Mouse (Mus musculus) fibroblast of lung, adult 2 months (primary cell): Measurements from ENCODE around the gene Them7.

Experiments
- DNase-seq: peaks from one replicate; pipeline ENCODE4 v3.0.0-alpha.2; 2011; ENCODE audit warnings: low read depth

Them7 gene

GRCm38 (mm10) chr2:105235380-105236115 lies 11.4 kb downstream of the Them7 start:
- no peak for DNase-seq

GRCm38 (mm10) chr2:105237424-105237823 lies 13.3 kb downstream of the Them7 start:
- no peak for DNase-seq

GRCm38 (mm10) chr2:105237841-105238240 lies 13.7 kb downstream of the Them7 start:
- no peak for DNase-seq

GRCm38 (mm10) chr2:105238775-105239174 lies 14.7 kb downstream of the Them7 start:
- DNase-seq, result no peak

GRCm38 (mm10) chr2:105240631-105241030 lies 16.5 kb downstream of the Them7 start:
- DNase-seq, result no peak

DNA sequence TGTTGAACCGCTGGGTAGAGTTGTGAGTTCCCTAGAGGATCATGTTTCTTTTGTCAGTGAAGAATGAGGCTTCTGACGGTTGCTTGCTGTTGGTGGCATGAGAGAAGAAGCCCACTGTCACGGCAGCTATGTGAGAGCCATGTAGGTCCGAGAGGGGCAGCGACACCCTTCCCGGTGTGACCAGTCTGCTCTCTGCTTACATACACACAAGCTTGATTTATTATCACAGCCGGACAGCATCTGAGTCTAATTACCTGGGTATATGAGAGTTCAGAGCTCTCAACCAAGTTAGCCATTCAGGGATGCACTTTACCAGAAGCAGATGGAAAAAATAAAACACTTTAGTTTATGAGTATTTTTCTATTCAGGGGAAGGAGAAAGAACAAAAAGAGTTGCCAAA lies 18.8 kb downstream of the Them7 start:
- no peak for DNase-seq

DNA sequence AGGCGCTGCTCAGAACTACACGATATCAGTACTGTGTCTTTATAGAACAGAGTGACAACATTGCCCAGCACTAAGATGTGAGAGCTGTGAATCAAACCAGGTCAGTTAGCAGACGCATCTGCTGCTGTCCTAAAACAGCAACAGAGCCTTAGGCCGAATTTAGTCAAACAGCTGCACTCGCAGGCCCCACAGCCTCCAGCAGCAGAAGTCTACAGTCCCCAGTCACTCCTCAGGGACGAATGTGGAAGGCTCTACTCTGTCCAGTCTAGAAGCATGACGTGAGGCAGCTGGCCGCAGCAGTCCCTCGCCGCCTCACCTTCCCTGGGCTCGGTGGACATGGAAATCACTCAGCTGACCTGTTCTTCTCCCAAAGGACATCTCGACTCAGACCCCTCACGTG lies 20.6 kb downstream of the Them7 start:
- DNase-seq, result no peak

DNA sequence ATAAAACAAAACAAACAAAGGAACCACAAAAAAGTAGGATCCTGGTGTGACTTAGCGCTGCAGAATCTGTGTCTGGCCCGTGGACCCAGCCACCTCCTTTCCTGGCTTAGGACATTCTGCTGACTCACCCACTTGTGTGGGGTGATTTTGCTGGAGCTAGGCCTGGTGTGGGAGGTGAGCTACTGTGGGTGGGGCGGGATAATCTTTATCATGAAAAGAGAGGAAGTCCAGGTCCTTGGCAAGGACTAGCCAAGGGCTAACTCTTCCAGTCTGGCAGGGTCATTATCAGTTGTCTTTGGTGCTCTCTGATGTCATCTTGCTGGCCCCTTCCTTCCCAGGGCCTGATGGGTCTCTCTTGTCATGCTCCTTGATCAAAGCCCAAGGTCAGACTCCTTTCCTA lies 27.9 kb downstream of the Them7 start:
- DNase-seq, result no peak

- DNase-seq, result no peak
These were observed 28.7 kb downstream of the Them7 start for GRCm38 (mm10) chr2:105252824-105253223.

DNA sequence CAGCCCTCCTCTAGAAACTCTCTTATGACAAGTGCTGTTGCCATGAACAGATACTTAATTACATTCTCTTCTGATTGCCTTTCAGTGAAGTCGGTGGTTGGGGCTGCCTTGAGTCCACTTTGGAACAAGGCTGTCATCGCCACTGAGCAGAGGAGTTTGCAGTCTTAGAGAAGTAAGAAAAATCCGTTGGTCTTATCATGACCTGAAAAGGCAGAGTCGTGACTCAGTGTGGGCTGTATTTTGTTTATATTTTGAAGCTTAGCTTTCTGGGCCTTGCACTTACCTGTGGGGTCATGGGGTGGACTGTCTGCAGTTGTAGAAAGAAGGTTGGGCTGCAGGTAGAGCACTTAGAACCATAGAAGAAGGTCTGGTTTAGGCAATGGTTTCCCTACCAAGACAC lies 31.3 kb downstream of the Them7 start:
- no peak for DNase-seq

- DNase-seq, result no peak
These were observed 32.4 kb downstream of the Them7 start for GRCm38 (mm10) chr2:105256427-105257071.

- DNase-seq, result no peak
These were observed 33.3 kb downstream of the Them7 start for GRCm38 (mm10) chr2:105257376-105257775.

- no peak for DNase-seq
These were observed 37.2 kb downstream of the Them7 start for GRCm38 (mm10) chr2:105261335-105261734.

- DNase-seq, result no peak
These were observed 39.1 kb downstream of the Them7 start for GRCm38 (mm10) chr2:105263219-105263618.

DNA sequence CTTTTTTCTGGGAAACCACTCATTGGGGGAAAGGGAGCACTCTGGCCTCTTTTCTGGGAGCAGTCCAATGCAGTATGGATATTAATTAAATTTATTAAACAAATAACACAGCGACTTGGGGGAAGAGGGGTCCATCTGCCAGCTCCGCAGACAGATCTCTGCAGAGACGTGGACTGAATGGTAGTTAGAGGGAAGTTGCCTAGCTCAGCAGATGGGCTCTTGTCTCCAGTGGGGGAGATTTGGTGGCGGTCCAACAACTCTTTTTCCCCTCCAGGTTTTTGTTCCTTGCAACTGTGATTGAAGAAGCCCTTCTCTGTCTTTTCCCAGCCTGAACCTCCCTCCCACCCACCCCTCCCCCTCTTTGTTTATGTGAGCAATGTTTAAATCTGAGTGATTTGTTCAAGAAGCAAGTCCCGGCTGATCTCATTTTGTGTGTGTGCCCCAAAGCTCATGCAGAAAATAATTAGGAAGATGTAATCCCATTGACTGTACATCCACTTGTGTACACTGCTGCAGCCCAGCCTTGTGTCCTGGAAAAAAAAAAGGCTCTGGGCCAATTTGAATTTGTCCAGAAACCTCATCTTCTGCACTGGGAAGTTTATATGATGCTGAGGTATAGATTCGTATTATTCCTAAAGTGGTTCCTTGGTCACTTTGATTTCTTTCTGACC lies 58.4 kb downstream of the Them7 start:
- no peak for DNase-seq

- no peak for DNase-seq
These were observed 59.7 kb downstream of the Them7 start for GRCm38 (mm10) chr2:105283811-105284210.

- DNase-seq, result no peak
These were observed 60.7 kb downstream of the Them7 start for GRCm38 (mm10) chr2:105284855-105285254.

DNA sequence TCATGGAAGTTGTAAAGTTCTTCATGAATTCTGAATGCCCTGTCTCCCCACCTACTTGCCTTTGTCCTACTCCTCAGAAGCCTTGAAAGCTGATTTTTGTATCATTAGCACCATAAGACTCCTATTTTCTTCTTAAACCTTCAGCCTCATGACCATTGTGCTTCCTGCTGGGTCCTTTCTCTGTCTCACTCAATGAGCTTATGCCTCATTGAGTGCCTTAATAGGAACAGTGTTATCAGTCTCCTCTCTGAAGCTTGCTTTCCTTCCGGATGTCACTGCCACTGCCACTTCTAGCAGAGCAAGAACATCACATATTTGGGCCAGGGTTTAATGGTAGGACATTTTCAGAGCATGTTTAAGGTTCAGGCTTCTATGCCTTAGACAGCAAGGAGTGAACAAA lies 71.7 kb downstream of the Them7 start:
- no peak for DNase-seq

DNA sequence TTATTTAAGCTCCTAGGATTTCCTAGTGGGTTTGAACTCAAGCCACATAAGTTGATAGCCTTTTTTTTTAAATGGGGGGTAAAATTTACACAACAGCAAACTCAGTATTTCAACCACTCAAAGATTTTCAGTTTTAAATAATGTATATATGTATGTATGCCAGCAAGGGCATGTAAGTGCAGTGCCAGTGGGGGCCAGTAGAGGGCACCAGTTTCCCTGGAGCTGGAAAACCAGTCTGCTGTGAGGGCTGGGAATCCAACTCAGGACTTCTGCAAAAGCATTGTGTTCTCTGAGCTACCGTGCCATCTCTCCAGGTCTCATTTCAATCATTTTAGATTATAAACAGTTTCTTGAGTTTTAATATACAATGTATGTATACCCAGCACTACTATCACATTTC lies 74.8 kb downstream of the Them7 start:
- DNase-seq, result no peak

DNA sequence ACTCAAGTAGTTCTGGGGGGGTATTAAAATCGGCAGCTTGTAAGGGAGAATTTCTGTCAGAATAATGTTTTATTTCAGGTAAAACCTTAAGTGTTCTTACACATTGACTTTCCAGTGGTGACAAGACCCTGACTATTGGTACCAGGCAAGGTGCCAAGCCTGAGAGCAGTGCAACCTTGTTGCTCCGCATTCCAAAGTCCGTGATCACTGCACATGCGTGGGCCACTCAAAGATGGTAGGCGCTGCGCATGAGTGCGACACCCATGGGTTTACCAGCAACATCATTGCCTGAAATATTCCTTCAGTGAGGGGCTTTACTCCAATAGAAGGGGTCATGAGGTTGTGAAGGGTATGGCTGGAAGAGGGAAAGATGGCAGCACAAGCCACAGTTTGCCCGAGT lies 77.0 kb downstream of the Them7 start:
- DNase-seq, result no peak

- DNase-seq, result no peak
These were observed 77.4 kb downstream of the Them7 start for GRCm38 (mm10) chr2:105301531-105301930.

DNA sequence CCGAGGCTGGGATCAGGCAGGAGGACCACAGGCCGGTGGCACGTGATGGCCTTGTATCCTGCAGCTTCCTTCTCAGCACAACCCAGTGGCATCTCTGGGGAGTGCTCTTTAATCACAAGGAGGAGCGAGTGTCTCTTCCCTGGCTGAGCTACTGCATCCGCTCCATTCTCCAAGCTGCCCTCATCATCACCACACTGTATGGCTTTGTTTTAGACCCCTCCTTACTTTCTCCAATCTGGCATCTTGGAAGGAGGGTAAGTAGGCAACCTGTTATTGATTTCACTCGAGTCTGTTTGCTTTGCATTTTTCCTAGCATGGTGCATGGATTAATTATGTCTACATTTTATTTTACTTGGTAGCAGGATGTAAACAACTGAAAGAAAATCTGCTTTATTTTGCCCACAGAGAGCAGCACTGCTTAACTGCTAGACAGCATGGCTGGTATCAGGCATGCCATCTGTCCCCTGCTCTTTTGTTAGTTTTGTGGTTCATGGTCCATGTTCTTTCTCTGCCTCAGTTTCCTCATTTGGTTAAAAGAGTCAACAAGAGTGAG lies 79.9 kb downstream of the Them7 start:
- DNase-seq, result no peak

- no peak for DNase-seq
These were observed 81.8 kb downstream of the Them7 start for GRCm38 (mm10) chr2:105305876-105306275.
